Mouse (Mus musculus) G1E (cell line): ENCODE data around the gene Cyp2s1.

Experiments
- CTCF ChIP-seq: IDR thresholded peaks from 2 replicates; pipeline ENCODE4 v1.5.1; 2012; ENCODE audit warnings: low read depth, low read length, inconsistent platforms, mixed read lengths
- TAL1 ChIP-seq: conservative IDR thresholded peaks from 2 replicates; pipeline ENCODE4 v1.6.1; 2012; ENCODE audit warnings: low read depth, low read length, inconsistent platforms, mixed read lengths

- no peak for TF ChIP-seq TAL1
- TF ChIP-seq CTCF, result no peak
These were observed 26.1 kb downstream of the Cyp2s1 start for GRCm38 (mm10) chr7:25790615-25791014.
